Mouse (Mus musculus) liver (tissue): ENCODE data around the gene Rce1.

Experiments
- DNase-seq: peaks from one replicate; pipeline ENCODE4 v3.0.0-alpha.2; 2020; ENCODE audit warnings: mixed read lengths

The Rce1 gene

DNA sequence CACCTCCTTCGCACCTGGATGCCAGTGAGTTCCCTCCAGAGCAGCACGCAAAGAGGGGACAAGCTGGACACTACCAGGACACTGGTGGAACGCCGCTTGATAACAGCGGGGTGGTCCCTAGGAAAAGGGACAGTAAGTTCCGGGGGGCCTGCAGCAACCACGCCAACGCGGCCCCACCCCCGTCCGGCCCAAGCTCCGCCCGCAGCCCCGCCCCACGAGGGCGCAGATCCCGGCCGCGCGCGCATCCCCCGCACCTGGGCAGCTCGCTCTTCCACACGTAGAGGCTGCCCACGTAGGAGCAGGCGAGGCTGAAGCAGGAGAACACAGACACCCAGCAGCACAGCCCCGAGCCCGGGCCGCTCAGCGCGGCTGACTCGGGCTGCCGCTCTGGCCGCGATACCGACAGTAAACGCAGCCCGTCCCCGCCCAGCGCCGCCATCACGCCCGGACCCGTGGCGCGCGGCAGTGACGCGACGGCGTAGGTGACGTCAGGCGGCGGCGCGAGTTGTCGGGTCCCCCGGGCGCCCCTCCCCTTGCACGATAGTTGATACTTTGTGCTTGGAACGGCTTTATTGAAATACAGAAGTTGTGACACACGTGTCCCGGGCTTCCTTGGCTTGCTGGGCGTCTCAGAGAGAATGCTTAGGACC, at the start of gene Rce1:
Gene Rce1, minus strand, starts transcription at position 463 of the 650 bp plus-strand sequence.
- peak; percentile 91 for DNase-seq

- DNase-seq = no peak
Measured at GRCm38 (mm10) chr19:4672401-4672800, 47.0 kb upstream of the Rce1 start.

DNA sequence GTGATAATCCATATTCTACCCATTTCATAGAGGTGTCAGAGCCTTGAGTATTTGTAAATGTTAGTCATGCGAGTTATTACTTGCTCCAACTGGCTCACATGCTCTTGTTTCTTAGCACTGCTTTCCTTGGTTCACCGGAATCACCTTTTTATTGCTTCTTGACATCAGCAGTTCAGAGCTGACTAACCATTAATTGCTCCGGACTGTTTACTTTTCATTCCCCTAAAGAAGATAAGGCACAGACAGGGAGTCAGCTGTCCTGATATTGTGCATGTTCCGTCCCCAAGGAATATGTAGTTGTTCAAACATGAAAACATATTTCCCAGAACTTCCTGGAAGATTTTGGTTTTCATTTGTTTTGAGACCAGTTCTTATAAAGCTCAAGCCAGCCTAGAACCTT, 45.3 kb upstream of the Rce1 start:
- no peak for DNase-seq

DNA sequence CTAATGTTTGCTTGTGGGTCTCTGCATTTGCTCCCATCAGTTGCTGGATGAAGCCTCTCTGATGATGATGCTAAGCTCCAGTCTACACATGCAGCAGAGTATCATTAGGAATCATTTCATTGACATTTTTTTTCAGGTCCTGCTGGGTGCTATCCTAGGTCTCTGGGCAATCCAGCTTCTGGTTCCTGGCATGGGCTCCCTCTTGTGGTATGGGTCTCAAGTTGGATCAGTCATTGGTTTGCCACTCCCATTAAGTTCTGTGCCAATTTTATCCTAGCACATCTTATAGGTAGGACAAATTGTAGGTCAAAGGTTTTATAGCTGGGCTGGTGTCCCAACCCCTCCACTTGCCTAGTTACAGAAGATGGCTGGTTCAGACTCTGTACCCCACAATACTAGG, 41.4 kb upstream of the Rce1 start:
- no peak for DNase-seq

DNA sequence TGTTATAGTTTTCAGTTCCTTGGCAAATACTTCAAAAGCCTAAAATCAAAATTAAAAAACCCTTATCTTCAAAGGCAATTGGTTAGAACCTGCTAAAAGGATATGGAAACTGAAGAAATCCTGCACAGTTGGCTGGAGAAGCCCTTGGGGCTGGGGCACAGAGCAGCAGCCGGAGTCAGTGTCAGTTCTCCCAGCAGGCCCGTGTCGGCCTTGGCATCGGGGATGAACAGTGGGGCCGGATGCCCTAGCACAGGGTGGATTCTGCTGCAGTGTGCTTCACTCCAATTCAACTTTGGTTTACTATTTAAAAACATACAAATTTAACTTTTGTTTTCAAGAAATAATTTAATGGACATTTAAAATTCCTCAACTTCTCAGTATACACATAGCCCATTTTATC, 32.7 kb upstream of the Rce1 start:
- no peak for DNase-seq

DNA sequence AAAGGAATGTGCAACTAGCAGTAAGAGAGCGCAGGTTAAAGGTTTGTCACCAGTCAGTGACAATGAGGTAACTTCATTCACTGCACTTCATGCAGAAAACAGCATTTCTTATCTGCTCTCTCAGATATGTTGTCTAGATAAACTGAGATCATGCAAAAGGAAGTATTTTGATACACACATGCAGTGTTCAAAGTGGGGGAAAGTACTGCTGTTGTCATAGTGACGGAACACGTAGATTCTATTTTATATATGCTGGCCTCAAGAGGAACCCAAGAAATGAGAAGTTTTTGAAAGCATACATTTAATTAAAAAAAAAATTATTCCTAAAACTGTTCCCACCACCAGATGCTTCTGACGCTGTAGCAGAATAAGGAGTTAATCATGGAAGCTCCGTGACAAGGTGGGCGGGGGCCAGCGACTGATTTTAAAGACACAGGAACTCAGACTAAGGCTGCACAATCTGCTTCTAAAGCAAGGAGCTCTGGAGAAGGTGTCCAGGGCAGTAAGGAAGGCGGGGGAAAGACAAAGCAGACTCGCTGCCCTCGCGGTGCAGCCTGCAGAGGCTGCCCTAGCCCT, 21.6 kb upstream of the Rce1 start:
- DNase-seq = no peak

DNA sequence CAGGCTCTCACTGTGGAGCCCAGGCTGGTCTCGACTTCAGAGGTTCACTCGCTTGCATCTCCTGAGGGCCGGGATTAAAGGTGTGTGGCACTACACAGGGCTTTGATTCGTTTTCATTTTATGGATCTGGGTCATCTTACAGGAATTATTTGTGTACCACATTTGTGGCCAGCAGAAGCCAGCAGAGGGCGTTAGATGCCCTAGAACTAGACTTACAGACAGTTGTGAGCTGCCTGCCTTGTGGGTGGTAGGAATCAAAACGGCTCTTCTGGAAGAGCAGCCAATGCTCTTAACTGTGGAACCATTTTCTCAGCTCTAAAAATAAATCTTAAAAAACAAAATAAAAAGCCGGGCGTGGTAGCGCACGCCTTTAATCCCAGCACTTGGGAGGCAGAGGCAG, 18.8 kb upstream of the Rce1 start:
- DNase-seq = peak; percentile 25

DNA sequence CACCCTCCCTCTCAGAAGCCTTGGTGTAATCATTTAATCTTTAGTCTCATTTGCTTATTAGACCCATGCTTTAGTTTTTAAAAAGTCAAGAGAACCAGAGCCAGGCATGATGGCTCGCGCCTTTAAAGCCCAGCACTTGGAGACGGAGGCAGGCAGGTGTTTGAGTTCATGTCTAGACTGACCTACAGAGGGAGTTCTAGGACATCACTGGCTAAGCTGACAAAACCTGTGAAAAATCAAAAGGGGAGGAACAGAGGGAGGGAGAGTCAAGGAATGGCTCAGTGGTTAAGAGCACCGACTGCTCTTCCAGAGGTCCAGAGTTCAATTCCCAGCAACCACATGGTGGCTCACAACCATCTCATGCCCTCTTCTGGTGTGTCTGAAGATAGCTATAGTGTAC, 10.5 kb upstream of the Rce1 start:
- no peak for DNase-seq

- DNase-seq = peak; percentile 70
Measured at GRCm38 (mm10) chr19:4628819-4629218, 3.4 kb upstream of the Rce1 start.

GRCm38 (mm10) chr19:4625829-4626535, 541 bp upstream of the Rce1 start:
- DNase-seq = no peak

- DNase-seq = no peak
Measured at GRCm38 (mm10) chr19:4624406-4625178, 849 bp downstream of the Rce1 start.

- DNase-seq = no peak
Measured at GRCm38 (mm10) chr19:4624006-4624405, 1.4 kb downstream of the Rce1 start.

DNA sequence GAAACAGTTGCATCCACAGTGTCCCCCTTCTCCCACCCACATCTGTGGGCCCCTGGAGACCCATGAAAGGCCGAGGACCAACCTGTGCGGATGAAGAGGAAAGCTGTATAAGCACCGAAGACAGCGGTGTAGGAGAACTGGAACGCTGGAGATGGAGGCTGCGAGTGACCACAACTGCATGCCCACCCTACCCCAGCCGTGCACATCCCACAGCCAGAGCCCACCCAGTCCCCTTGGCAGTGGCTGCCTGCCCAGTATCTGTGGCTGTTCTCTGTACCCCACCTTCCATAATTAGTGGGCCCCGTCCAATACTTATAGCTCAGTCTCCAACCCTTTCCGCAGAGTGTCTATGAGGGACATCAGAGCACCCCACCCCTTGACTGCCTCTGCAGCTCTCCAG, 2.0 kb downstream of the Rce1 start:
- no peak for DNase-seq

DNA sequence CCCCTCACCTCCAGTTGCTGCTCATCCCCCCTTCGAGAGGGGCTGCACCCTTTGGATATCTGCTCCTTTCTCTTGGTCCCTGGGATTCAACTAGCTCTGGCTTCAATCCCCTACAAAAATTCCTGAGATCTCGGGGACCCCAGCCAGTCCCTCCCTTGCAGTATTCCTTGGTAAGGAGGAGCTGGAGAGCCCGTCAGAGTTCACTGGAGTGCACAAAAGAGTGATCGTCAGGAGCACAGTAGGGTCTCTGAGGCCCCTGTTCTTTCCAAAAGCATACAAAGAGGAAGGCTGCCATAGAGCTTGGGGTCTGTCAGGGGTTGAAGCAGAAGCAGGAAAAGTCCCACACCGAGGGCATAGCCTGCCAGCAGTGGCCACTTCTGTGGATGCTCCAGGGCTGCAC, 2.7 kb downstream of the Rce1 start:
- DNase-seq = no peak

DNA sequence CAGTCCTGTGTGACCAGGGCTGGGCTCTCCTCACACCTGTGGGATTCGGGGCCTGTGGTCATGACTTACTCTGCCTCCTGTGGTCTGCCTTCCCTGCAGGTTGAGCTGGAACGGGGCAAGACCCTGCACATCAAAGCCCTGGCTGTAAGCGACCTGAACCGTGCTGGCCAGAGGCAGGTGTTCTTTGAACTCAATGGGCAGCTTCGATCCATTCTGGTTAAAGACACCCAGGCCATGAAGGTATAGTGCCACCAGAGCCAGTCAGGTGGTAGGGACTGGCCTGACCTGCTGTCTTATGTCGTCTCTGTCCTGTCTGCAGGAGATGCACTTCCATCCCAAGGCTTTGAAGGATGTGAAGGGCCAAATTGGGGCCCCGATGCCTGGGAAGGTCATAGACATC, 4.7 kb downstream of the Rce1 start:
- no peak for DNase-seq

DNA sequence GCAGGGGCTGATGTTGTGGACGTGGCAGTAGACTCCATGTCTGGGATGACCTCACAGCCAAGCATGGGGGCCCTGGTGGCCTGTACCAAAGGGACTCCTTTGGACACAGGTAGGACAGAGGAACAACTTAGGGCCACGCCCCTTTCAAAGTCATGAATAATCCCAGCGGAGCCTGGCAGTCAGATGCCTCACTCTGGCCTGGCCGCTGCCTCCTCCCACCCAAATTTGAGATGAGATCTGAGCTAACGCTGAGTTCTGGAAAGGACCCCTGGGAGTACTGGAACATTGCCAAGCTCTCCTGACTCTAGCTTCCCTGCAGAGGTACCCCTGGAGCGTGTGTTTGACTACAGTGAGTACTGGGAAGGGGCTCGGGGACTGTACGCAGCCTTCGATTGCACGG, 6.0 kb downstream of the Rce1 start:
- DNase-seq = no peak

DNA sequence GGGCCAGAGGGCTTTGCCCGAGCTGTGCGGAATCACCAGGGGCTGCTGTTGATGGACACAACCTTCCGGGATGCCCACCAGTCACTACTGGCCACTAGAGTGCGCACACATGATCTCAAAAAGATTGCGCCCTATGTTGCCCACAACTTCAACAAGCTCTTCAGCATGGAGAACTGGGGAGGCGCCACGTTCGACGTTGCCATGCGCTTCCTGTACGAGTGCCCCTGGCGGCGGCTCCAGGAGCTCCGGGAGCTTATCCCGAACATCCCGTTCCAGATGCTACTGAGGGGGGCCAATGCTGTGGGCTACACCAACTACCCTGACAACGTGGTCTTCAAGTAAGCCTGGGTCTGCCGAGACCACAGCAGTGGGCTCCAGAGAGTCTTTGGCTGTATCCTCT, 7.3 kb downstream of the Rce1 start:
- DNase-seq = no peak

GRCm38 (mm10) chr19:4616546-4616945, 8.9 kb downstream of the Rce1 start:
- no peak for DNase-seq

DNA sequence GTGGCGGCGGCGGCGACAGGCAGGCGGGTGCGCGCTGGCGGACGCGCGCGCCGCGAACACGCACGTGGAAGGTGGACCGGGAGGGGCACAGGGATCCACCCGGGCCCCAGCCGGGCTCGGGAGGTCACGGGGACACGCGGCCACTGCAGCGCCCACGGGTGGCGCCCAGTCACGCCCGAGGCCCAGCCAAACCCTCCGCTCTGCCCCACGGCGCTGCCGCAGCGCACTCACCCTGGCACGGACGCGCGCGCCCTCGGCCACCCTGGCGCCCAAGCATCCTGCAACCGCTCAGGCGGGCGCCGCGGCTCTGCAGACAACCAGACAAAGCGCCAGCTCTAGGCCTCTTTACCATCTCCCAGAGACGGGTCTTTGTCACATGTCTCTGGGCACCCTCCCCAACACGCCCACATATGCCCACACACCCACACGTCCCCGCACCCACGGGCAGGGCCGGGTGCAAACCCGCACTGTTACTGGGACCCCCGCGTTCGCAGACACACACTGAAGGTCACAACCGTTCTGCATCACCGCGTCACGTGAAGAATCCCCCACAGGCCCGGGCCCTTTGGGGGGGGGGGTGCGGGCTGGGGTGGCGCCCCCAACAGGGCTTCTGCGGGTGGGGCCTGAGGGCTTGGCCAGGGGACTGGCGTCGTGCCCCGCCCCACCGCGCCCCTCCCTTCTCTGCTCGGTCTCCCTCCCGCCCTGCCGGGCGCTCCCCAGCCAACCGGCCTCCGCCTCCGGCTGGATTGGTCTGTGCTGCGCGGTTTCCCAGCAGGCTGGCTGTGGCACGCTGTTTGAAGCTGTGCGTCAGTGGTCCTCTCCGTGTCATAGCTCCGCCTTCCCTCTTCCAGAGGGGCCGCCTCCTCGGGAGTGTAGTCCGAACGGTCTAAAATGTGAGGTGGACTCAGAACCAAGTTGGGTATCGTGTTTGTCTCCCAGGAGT, 10.0 kb downstream of the Rce1 start, which contains the start of gene Lrfn4:
Gene Lrfn4, minus strand, starts transcription at position 517 of the 943 bp plus-strand sequence.
- peak; percentile 88 for DNase-seq

- DNase-seq = peak; percentile 36
Measured at GRCm38 (mm10) chr19:4614305-4615150, 10.9 kb downstream of the Rce1 start.
